Mouse (Mus musculus) cerebellum, adult 2 months (tissue): ENCODE measurements at regions not wholly inside any gene's neighbourhood (a gene's known extent, or its start where the extent isn't known, plus 50 kb on each side); places are given as distances from the start of the nearest gene placed in this dataset.

ENCODE experiments used
- DNase-seq, 2 experiments: peaks; one replicate each; pipeline ENCODE4 v3.0.0; 2021
- H3K27ac ChIP-seq: fragments of 200-500 bp; 2 replicates; pipeline ENCODE4 v1.5.1; 2012; ENCODE audit warnings: low read length, control low read depth, inconsistent platforms; ENCODE audit not compliant: insufficient read depth
- H3K27me3 ChIP-seq: fragments of 200-500 bp; 2 replicates; pipeline ENCODE4 v1.6.1; 2012; ENCODE audit warnings: inconsistent platforms, mild to moderate bottlenecking, low read length, moderate library complexity; ENCODE audit not compliant: control insufficient read depth, insufficient read depth
- H3K4me1 ChIP-seq: fragments of 200-500 bp; 2 replicates; pipeline ENCODE4 v1.6.1; 2011; ENCODE audit warnings: low read length; ENCODE audit not compliant: control insufficient read depth, insufficient read depth
- H3K4me3 ChIP-seq: fragments of 200-500 bp; replicated peaks from 2 replicates; pipeline ENCODE3; 2011; ENCODE audit warnings: mild to moderate bottlenecking, low read depth, low read length, control low read depth; ENCODE audit not compliant: insufficient read depth
- CTCF ChIP-seq: fragments of 200-500 bp; IDR thresholded peaks from 2 replicates; pipeline ENCODE4 v1.5.1; 2011; ENCODE audit warnings: low read depth, mild to moderate bottlenecking, control low read depth, low read length, moderate library complexity, borderline replicate concordance; ENCODE audit not compliant: insufficient read depth
- POLR2A ChIP-seq: fragments of 200-500 bp; IDR thresholded peaks from 2 replicates; pipeline ENCODE4 v1.6.1; 2011; ENCODE audit warnings: low read length, control low read depth, borderline replicate concordance; ENCODE audit not compliant: insufficient read depth
- WGBS: fragments of 180-500 bp; shearing (Covaris S2); methylation state at CpG from one replicate; pipeline ENCODE4 v1.1.7; 2018; 5-methylcytosine and 5-hydroxymethylcytosine counted together

DNA sequence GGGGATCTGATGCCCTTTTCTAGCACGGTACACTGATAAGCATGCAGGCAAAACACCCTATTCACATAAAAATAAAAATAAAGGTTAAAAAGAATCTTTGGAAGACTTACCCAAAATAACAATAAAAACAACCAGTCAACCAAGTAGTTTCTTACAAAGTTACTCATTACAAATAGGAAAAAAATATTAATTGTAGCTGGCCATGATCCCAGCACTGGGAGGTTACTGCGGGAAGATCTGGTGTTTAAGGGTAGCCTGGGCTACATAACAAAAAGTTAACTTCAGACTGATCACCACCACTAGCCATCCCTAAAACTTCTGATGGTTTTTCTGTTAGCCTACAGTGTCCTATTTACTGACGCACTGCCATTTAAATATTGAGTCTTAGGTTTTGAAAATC is 67.4 kb upstream of the Ak4 start:
- Histone ChIP-seq H3K4me1 (peaks cover 5% of the 10 kb centered on the region; the same call in 1 of the 2 replicates), H3K27me3 (no peaks in the 10 kb centered on the region), H3K4me3 (no peak overlapping the region), H3K27ac (no peak overlapping the region)
- WGBS: 82% methylated on average over 3 of the region's 3 CpGs
- DNase-seq: no peak
- TF ChIP-seq CTCF: no peak
- no peak for TF ChIP-seq POLR2A

DNA sequence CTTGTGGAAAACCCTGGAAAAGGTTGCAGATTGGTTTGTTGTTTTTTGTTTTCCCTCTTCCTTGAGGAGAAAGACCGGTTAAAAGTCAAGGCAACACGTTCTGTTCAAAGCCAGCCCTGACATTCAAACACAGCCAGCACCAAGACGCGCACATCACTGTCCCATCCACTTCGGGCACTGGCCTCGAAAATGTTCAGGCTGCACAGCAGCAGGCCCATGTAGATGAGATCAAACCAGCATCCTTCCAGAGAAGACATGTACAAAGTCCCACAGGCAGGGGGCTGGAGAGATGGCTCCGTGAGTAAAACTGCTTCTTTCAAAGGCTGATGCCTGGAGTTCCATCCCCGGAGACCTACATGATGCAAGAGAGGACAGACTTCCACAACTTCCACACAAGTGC is 68.4 kb upstream of the Ak4 start:
- WGBS: 50% methylated on average over 8 of the region's 8 CpGs
- no peak overlapping the region for H3K4me3 ChIP-seq
- H3K4me1 ChIP-seq: peaks cover 6% of the 10 kb centered on the region; the same call in 1 of the 2 replicates
- TF ChIP-seq CTCF (no peak), POLR2A (no peak)
- peak overlapping the region; percentile 19; the same call in 1 of the 2 replicates for H3K27ac ChIP-seq
- no peaks in the 10 kb centered on the region for H3K27me3 ChIP-seq
- DNase-seq: no peak

DNA sequence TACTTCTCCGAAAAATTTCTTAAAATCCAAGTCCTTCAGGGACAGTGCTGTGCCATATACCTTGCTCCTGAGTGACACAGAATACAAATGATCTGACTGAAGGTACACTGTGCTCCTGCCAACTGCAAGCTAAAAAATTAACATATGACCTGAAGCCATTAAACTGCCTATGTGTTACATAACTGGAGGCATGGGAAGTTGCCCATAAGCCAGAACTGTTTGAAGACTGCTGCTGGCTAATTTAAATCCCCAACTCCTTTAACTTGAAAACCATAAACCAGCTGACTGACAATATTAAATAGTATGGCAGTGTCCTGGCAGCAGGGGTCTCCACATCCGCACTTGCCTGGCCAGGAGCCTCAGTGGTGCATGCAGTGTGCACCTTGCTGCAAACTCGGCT is 68.9 kb upstream of the Ak4 start:
- Histone ChIP-seq H3K27ac (no peak overlapping the region), H3K27me3 (no peaks in the 10 kb centered on the region), H3K4me3 (no peak overlapping the region), H3K4me1 (peaks cover 6% of the 10 kb centered on the region; the same call in 1 of the 2 replicates)
- TF ChIP-seq CTCF (no peak), POLR2A (no peak)
- peak in 1 of 2 experiments; percentile 38 for DNase-seq
- WGBS: 59% methylated on average over 3 of the region's 3 CpGs

DNA sequence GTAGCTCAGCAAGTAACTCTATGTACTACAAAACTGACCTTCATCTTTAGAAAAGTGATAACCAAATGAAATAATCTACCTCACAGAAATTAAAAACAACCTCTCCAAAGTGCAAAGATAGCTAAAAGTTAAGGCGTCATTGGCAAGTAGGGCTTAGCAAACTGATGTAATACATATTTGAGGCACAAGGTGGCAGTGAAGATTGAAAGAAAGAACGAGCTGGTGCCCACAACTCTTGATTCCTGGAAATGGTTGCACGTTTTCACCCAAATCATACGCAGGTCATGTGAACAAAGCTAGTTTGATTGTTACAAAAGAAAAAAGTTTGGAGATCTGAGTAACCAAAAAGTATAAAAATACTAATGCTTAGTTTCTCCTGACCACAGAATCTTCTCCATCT is 69.7 kb upstream of the Ak4 start:
- TF ChIP-seq CTCF (peak; percentile 49; the same call in 1 of the 2 replicates), POLR2A (no peak)
- Histone ChIP-seq H3K27ac (no peak overlapping the region), H3K27me3 (no peaks in the 10 kb centered on the region), H3K4me1 (peaks cover 6% of the 10 kb centered on the region; the same call in 1 of the 2 replicates), H3K4me3 (no peak overlapping the region)
- WGBS: 3% methylated on average over 4 of the region's 4 CpGs
- peak; percentile 32 to 68 for DNase-seq

DNA sequence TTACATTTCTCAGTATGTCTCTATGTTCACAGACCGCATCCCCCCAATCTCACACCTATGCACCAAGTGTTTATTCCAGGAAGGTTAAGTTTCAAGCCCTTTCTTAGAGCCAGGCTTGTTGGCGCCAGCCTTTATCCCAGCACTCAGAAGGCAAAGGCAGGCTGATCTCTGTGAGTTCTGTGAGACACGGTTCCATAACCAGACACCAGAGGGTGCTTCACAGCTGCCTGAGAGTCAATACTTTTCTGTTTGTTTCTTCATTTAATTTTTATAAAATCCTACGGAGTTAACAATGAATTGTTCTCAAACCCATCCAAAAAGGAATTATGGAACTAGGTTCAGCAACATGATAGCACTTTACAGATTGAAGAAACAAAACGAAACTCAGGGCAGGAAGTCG is 71.8 kb upstream of the Ak4 start:
- WGBS: 75% methylated on average over 6 of the region's 6 CpGs
- H3K4me1 ChIP-seq: peaks cover 6% of the 10 kb centered on the region; the same call in 1 of the 2 replicates
- DNase-seq: no peak

DNA sequence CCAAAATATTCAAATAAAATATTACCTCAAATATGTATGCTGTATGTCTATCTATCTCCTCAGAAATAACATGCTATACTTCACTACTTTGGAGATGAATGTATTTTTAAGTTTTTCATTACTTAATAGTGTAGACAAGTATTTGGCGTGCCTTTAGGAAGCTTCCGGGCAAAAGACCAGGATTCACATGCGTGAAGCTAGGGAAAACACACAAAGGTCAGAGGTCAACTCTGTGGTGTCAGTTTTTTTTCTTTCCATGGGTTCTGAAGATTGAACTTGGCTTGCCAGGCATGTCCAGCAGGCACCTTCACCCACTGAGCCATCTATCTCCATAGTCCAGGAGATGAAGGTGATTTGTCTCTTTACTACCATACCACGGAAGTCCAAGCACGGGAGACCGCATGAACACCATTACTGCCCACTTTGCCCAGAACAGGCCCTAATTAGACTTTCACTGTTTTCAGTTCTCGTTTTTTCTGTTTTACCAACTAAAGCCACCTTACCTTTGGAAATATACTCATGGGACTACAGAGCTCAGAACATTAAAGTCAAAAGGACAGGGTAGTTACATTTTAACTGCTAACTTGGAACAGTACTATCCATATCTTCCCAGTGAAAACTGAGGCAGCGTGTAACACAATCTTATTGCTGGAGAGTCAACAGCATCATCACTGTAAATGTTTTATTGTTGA is 76.9 kb upstream of the Ak4 start:
- WGBS: 89% methylated on average over 8 of the region's 8 CpGs
- Histone ChIP-seq H3K27me3 (no peaks in the 10 kb centered on the region), H3K27ac (no peak overlapping the region), H3K4me1 (peaks cover 3% of the 10 kb centered on the region; the same call in 1 of the 2 replicates), H3K4me3 (no peak overlapping the region)
- TF ChIP-seq POLR2A: no peak
- no peak for TF ChIP-seq CTCF
- DNase-seq: no peak

More for the DNA sequence above, 71.8 kb upstream of the Ak4 start:
- H3K27ac ChIP-seq: no peak overlapping the region
- no peaks in the 10 kb centered on the region for H3K27me3 ChIP-seq
- H3K4me3 ChIP-seq: no peak overlapping the region
- no peak for TF ChIP-seq CTCF
- TF ChIP-seq POLR2A: no peak

DNA sequence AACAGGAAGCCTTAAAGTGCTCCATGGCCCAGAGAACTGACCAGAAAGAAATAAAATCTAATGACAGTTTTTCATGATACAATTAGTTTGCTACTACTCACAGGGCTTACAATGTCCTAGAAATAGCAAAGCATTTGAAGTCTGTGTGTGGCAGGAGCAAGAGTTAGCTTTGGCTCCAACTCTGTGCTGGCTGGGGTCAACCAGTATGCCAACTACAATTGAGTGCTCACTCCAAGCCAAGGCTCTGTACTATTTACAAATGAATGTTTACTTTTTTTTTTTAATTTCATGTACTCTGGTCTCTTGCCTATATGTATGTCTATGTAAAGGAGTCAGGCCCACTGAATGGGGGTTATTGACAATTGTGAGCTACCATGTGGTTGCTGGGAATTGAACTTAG is 75.7 kb upstream of the Jak1 start:
- Histone ChIP-seq H3K27ac (no peak overlapping the region), H3K4me3 (no peak overlapping the region), H3K27me3 (no peaks in the 10 kb centered on the region), H3K4me1 (no peaks in the 10 kb centered on the region)
- no peak for DNase-seq
- TF ChIP-seq POLR2A (no peak), CTCF (no peak)

DNA sequence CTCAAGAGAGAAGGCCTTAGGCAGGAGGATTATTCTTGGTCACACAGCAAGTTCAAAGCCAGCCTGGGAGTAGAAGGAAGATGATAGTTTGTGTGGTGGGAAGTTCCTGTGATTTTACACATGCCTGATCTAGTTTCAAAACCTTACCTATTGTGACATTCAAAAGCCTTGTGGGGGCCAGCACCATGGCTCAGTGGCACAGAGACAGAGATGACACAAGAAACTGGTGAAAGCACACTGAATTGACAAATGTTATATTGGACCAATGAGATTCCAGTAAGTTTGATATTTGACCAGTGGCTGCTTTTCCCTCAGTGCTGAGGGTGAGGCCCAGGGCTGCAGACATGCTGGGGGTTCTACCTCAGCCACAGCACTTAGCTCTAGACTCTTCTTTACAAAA is 73.1 kb upstream of the Jak1 start:
- no peak for DNase-seq
- TF ChIP-seq POLR2A (no peak), CTCF (no peak)
- H3K4me3 ChIP-seq: no peak overlapping the region

More for the DNA sequence above, 73.1 kb upstream of the Jak1 start:
- Histone ChIP-seq H3K27me3 (no peaks in the 10 kb centered on the region), H3K4me1 (no peaks in the 10 kb centered on the region), H3K27ac (no peak overlapping the region)
